Mouse (Mus musculus): Measurements from ENCODE around the gene Adgrg1.

DNA sequence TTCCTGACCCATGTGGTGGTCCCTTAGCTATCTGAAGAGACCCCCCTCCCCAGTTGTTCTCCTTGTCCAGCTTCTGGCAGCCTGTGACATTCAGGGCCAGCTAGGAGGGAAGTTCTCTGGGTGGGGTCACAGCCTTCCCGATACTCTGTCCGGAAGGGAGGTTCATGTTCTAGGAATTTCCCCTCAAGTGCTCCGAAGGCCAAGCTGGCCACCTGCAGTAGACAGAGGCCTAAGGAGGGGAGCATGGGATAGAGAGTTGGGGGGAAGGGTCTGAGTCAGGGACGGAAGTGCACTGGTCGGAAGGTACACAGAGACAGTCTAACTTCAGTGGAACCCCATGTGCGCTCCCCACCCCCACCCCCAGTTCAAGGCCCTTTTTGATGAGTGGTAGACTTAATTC lies 25.4 kb downstream of the Adgrg1 start:
- TF ChIP-seq EP300 (IDR thresholded peaks at IDR 0.05; ENCODE audit: low read depth) (no peak), CTCF (IDR thresholded peaks at IDR 0.05; ENCODE audit: low read depth) (no peak)

All from liver, postnatal 0 days (tissue).